Mouse (Mus musculus) embryonic facial prominence, embryonic 11.5 days (tissue): ENCODE data around the gene Zfp574. TPM values are rescaled to one million over a fixed set of nuclear protein-coding genes. Genes with fewer than 3 reads are reported as not detected.

ENCODE experiments used
- ATAC-seq: fragments of 200-750 bp; cut with Nextera tagmentation; replicated peaks from 2 replicates; pipeline ENCODE4 v1.8.0; 2017; ENCODE audit warnings: low read depth; ENCODE audit not compliant: insufficient number of reproducible peaks, low FRiP score, low TSS enrichment
- DNase-seq: peaks from one replicate; pipeline ENCODE4 v3.0.0-alpha.2; 2015; ENCODE audit warnings: low spot score
- H3K27ac ChIP-seq: fragments of 300-500 bp; sonication (generic); replicated peaks from 2 replicates; pipeline ENCODE4 v1.5.1; 2014; ENCODE audit warnings: mild to moderate bottlenecking, low read depth, low read length, control low read depth
- H3K27me3 ChIP-seq: fragments of 300-500 bp; sonication (generic); 2 replicates; pipeline ENCODE4 v1.6.1; 2014; ENCODE audit warnings: mild to moderate bottlenecking, low read length, moderate library complexity, mixed read lengths; ENCODE audit not compliant: control insufficient read depth, insufficient read depth
- H3K36me3 ChIP-seq: fragments of 300-500 bp; sonication (generic); replicated peaks from 2 replicates; pipeline ENCODE4 v1.6.1; 2014; ENCODE audit warnings: low read depth, mild to moderate bottlenecking, low read length, moderate library complexity, mixed read lengths; ENCODE audit not compliant: control insufficient read depth, insufficient read depth
- H3K4me1 ChIP-seq: fragments of 300-500 bp; sonication (generic); 2 replicates; pipeline ENCODE4 v1.6.1; 2014; ENCODE audit warnings: low read length, mixed read lengths; ENCODE audit not compliant: control insufficient read depth, insufficient read depth
- H3K4me2 ChIP-seq: fragments of 300-500 bp; sonication (generic); 2 replicates; pipeline ENCODE4 v1.6.1; 2014; ENCODE audit warnings: low read depth, mild to moderate bottlenecking, control low read depth, low read length, moderate library complexity
- H3K4me3 ChIP-seq: fragments of 300-500 bp; sonication (generic); 2 replicates; pipeline ENCODE4 v1.5.1; 2014; ENCODE audit warnings: low read depth, low read length, control low read depth
- H3K9ac ChIP-seq: fragments of 300-500 bp; sonication (generic); replicated peaks from 2 replicates; pipeline ENCODE4 v1.6.1; 2014; ENCODE audit warnings: mild to moderate bottlenecking, control low read depth, low read length
- H3K9me3 ChIP-seq: fragments of 300-500 bp; sonication (generic); replicated peaks from 2 replicates; pipeline ENCODE4 v1.6.1; 2016; ENCODE audit warnings: mild to moderate bottlenecking, low read length, inconsistent platforms, mixed read lengths; ENCODE audit not compliant: control insufficient read depth
- WGBS: fragments of 180-500 bp; shearing (Covaris S2); extraction: QIAGEN DNeasy Blood & Tissue Kit; methylation state at CpG from one replicate; pipeline ENCODE4 v1.1.7; 2014; 5-methylcytosine and 5-hydroxymethylcytosine counted together
- polyA plus RNA-seq: library from polyadenylated mRNA; unstranded; fragments of >200 nt; fragmentation: Nextera tagmentation; extraction: Ambion mirVana; gene quantifications from 2 replicates; pipeline ENCODE4 v1.2.1, GENCODE M21; 2014

Zfp574 gene
- polyA plus RNA-seq, 1 experiment from 2014 or later = 17.2 TPM

DNA sequence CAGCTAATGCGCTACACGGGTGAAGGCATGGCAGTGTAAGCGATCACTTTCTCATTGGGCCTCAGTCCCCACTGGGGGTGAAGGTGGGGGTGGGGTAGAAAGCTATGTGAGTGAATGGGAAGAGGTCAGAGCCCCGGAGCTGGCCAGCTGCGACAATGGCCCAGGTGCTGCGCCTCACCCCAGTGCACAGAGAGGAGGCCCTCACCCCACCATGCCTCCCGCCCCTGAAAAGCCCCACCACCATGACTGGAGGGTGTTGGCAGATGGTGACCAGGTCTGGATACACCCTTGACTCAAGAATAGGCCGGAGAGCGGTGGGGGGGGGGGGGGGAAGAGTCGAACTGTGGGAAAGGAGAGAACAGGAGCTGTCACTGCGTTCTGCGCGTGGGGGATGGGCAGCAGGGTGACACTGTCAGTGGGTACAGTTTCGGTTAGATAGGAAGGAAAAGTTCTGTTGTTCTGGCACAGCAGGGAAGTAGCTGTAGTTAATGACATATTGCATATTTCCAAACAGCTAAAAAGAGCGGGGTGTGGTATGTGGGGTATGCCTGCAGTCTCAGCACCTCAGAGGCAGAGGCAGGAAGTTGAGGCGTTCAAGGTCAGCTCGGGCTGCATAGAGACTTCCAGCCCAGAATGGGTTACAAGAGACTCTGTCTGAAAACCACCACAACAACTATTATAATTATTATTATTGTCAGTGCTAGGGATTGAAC, 34.6 kb downstream of the Zfp574 start:
- ATAC-seq = no peak

DNA sequence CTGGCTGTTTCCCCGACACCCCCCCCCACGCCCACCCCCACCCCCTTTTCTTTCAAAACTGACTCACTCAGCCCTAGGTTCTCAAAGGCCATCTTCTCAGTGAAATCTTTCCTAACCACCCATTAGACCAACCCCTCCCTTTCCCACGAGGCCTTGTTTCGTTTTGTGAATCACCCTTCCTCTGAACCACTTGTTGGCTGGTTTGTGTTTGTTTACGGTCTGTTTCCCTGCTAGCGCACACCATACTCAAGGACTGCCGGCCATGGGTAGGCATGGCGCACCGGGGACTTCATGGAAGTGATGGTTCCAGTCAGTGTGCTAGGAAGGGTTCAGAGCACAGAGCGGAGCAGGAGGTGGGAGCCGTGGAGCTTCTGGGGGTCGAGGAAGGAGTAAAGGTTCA, 37.0 kb downstream of the Zfp574 start:
- Histone ChIP-seq H3K9me3 (no peaks in the 10 kb centered on the region), H3K27ac (no peak overlapping the region), H3K9ac (no peak overlapping the region), H3K4me1 (no peaks in the 10 kb centered on the region), H3K27me3 (no peaks in the 10 kb centered on the region), H3K36me3 (no peaks in the 10 kb centered on the region), H3K4me3 (no peak overlapping the region), H3K4me2 (no peak overlapping the region)
- no peak for DNase-seq
- WGBS = 75% methylated on average over 12 of the region's 12 CpGs
- ATAC-seq = no peak

More for the DNA sequence above, 34.6 kb downstream of the Zfp574 start:
- H3K4me3 ChIP-seq = no peak overlapping the region
- 50% methylated on average over 16 of the region's 17 CpGs for WGBS
- no peak overlapping the region for H3K9ac ChIP-seq
- no peaks in the 10 kb centered on the region for H3K36me3 ChIP-seq
- no peaks in the 10 kb centered on the region for H3K27me3 ChIP-seq
- H3K27ac ChIP-seq = no peak overlapping the region
- no peak for DNase-seq
- no peak overlapping the region for H3K4me2 ChIP-seq
- H3K4me1 ChIP-seq = no peaks in the 10 kb centered on the region
- no peaks in the 10 kb centered on the region for H3K9me3 ChIP-seq

GRCm38 (mm10) chr7:25110336-25110735, 38.0 kb downstream of the Zfp574 start:
- H3K4me1 ChIP-seq = no peaks in the 10 kb centered on the region
- no peak overlapping the region for H3K4me3 ChIP-seq
- no peak overlapping the region for H3K27ac ChIP-seq
- WGBS = 84% methylated on average over 9 of the region's 9 CpGs
- no peak for DNase-seq
- no peaks in the 10 kb centered on the region for H3K36me3 ChIP-seq
- H3K9ac ChIP-seq = no peak overlapping the region
- H3K9me3 ChIP-seq = no peaks in the 10 kb centered on the region
- no peak overlapping the region for H3K4me2 ChIP-seq
- no peaks in the 10 kb centered on the region for H3K27me3 ChIP-seq
- no peak for ATAC-seq

GRCm38 (mm10) chr7:25112178-25112955, 40.0 kb downstream of the Zfp574 start:
- H3K9me3 ChIP-seq = no peaks in the 10 kb centered on the region
- H3K9ac ChIP-seq = no peak overlapping the region
- WGBS = 90% methylated on average over 17 of the region's 17 CpGs
- H3K27ac ChIP-seq = no peak overlapping the region
- no peaks in the 10 kb centered on the region for H3K36me3 ChIP-seq
- ATAC-seq (no peak), DNase-seq (no peak)
- no peaks in the 10 kb centered on the region for H3K4me1 ChIP-seq
- no peak overlapping the region for H3K4me3 ChIP-seq
- no peaks in the 10 kb centered on the region for H3K27me3 ChIP-seq
- no peak overlapping the region for H3K4me2 ChIP-seq

- no peaks in the 10 kb centered on the region for H3K9me3 ChIP-seq
- DNase-seq = no peak
- H3K4me2 ChIP-seq = no peak overlapping the region
- no peak for ATAC-seq
- H3K27ac ChIP-seq = no peak overlapping the region
- H3K9ac ChIP-seq = no peak overlapping the region
- H3K4me1 ChIP-seq = no peaks in the 10 kb centered on the region
- no peaks in the 10 kb centered on the region for H3K27me3 ChIP-seq
- 85% methylated on average over 16 of the region's 16 CpGs for WGBS
- no peaks in the 10 kb centered on the region for H3K36me3 ChIP-seq
- H3K4me3 ChIP-seq = no peak overlapping the region
Measured at GRCm38 (mm10) chr7:25112956-25113603, 40.7 kb downstream of the Zfp574 start.

DNA sequence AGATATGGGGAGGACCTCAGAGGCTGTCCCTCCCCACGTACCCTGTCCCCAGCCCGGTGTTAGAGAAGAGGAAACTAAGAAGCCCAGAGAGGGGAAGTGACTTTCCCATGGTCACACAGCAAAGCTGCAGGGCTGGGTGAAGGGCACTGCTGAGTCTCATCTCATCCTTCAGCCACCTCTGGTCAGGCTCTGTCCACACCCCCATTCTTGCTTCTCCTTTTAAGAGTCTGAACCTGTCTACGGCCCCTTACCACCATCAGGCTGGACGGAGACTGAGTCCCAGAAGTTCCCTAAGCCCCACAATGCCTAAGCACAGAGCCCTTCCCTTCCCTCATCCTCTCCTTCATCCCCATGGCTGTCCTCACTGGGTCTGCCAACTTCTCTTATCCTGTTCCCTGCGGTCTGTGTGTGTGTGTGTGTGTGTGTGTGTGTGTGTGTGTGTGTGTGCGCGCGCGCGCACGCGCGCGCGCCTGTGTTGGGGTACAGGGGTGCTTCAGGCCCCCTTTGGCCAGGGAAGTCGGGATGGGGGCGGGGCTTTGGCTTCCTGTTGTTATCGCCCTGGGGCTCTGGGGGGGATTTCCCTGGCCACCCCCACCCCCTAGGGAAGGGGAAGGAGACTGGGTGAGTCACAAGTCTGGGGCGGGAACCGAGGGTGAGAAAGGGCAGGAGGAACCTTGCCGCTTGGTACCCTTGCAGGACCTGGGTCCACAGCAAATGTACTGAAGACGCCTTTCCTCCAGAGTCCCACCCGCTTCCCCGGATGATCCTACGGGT, 47.9 kb downstream of the Zfp574 start:
- H3K9ac ChIP-seq = no peak overlapping the region

DNA sequence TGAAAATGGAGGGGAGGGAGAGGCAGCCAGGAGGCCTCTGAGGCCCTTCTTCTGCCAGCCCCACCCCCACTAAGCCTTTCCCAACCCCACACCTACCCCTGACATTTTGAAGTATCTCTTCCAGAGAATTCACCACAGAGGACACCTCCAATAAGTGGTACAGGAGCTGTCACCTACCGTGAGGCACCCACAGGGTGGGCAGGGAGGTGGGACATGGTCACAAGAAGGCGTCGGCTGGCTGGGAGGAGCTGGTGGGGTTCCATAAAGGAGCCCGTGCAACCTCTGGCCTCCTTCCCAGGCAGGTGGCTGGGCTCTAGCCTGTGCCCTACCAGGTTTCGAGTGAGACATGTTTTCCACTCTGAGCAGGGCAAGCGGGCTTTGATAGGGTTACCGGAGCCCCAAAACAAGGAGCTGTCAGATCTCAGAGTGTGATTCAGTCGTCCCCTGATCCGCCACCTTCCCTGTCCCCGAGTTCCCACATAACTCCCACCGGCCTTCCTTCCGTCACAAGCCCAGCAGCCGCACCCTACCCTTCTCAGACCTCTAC, 48.9 kb downstream of the Zfp574 start:
- no peak overlapping the region for H3K9ac ChIP-seq
- DNase-seq (no peak), ATAC-seq (no peak)
- H3K4me1 ChIP-seq = no peaks in the 10 kb centered on the region
- WGBS = 64% methylated on average over 13 of the region's 13 CpGs
- H3K36me3 ChIP-seq = no peaks in the 10 kb centered on the region
- H3K27me3 ChIP-seq = no peaks in the 10 kb centered on the region
- H3K27ac ChIP-seq = no peak overlapping the region
- no peaks in the 10 kb centered on the region for H3K9me3 ChIP-seq
- H3K4me3 ChIP-seq = no peak overlapping the region
- no peak overlapping the region for H3K4me2 ChIP-seq

More for the DNA sequence above, 47.9 kb downstream of the Zfp574 start:
- ATAC-seq (0 out of 2 replicates have a peak, but pooled peaks have one; percentile 36), DNase-seq (no peak)
- no peaks in the 10 kb centered on the region for H3K9me3 ChIP-seq
- H3K4me1 ChIP-seq = no peaks in the 10 kb centered on the region
- no peaks in the 10 kb centered on the region for H3K27me3 ChIP-seq
- no peak overlapping the region for H3K27ac ChIP-seq
- WGBS = 65% methylated on average over 15 of the region's 25 CpGs
- no peak overlapping the region for H3K4me3 ChIP-seq
- H3K4me2 ChIP-seq = no peak overlapping the region
- H3K36me3 ChIP-seq = no peaks in the 10 kb centered on the region
